Mouse (Mus musculus) regulatory T cell (primary cell): ENCODE data around the gene Pde9a.

Source experiments
- in situ Hi-C: fragments of 300-600 bp; cut with MboI, MseI; formaldehyde crosslinking; loops from one replicate; pipeline ENCODE4 v1.15.1; 2025; ENCODE audit warnings: high pct_unique_total_duplicates

Pde9a gene

GRCm38 (mm10) chr17:31510944-31511343, 124.9 kb downstream of the Pde9a start:
- in situ Hi-C loops, result loop anchor here (10.0 kb wide), 1 partner anchor 524 kb away; the partner anchor contains the start of genes Hsf2bp and Rrp1b

GRCm38 (mm10) chr17:31511792-31512495, 125.9 kb downstream of the Pde9a start:
- in situ Hi-C loops, result loop anchor here (10.0 kb wide), 1 partner anchor 523 kb away; the partner anchor contains the start of genes Hsf2bp and Rrp1b

DNA sequence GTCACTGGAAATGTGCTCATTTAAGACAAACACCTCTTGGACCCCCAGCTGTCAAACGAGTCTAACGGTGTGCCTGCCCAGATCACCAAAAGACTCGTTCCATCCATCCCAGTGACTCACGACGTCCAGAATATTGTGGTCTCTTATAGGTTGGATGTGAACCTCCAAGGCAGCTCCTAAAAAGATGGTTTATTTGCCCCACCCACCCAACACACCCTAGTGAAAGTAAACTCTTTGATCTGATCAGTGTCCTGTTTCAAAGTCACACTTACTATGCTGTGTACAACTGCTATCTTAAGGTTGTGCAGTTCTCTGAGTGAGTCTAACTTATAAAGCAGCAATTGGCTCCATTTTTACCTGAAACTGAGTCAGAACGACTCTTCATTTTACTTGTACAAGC, 126.6 kb downstream of the Pde9a start:
- in situ Hi-C loops, result loop anchor here (10.0 kb wide), 1 partner anchor 522 kb away; the partner anchor contains the start of genes Hsf2bp and Rrp1b

DNA sequence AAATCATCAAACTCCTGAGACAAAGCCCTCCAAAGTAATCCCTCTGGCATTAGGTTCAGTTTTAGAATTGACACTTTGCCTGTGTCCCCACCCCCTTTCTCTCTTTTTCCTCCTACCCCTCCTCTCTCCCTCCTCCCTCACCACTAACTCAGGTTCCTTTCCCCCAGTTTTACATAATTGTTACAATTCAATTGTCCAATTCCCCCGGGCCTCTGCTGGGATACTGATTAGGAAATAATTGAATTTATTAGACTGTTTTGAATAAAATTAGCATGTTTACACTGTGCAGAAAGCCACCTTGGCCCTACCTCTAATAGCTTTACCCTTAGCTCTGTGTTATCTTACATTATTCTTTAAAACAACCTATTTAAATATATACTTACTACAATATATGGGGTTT, 128.7 kb downstream of the Pde9a start:
- in situ Hi-C loops, result loop anchor here (5.0 to 10.0 kb wide), 3 partner anchors 48 to 520 kb away; partner anchors contain the start of genes Hsf2bp, Pknox1 and Rrp1b

GRCm38 (mm10) chr17:31519344-31519945, 133.4 kb downstream of the Pde9a start:
- in situ Hi-C loops, result loop anchor here (5.0 to 10.0 kb wide), 3 partner anchors 43 to 515 kb away; partner anchors contain the start of genes Hsf2bp, Pknox1 and Rrp1b

- in situ Hi-C loops, result loop anchor here (5.0 to 10.0 kb wide), 3 partner anchors 42 to 515 kb away; partner anchors contain the start of genes Hsf2bp, Pknox1 and Rrp1b
Observed at GRCm38 (mm10) chr17:31519946-31520838, 134.2 kb downstream of the Pde9a start, which contains the start of the genes Wdr4 and Ndufv3. Gene Wdr4 (minus strand): TSS chr17:31519980. Gene Ndufv3 (plus strand): TSS chr17:31520115.

- in situ Hi-C loops, result no loop called here
Observed at GRCm38 (mm10) chr17:31520895-31521294, 134.9 kb downstream of the Pde9a start.

DNA sequence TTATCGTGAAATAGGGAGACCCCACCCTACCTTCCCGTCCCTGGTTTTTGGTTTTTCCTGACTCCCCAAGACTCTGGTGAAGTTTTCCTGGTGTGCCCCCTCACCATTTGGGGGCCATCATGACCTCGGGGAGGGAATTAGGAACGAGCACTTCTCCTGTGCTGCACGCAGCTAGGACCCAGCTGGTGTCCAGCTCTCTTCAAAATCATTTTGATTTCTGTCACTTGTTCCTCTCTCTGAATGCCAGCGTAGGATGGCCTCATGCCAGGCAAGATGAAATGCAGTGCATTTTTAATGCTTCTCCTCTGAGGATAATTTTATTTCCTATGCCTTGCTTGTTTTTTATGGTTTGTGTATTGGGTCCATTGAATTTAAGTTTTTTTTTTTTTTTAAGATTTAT, 135.9 kb downstream of the Pde9a start:
- in situ Hi-C loops, result no loop called here

GRCm38 (mm10) chr17:31525114-31525513, 139.1 kb downstream of the Pde9a start:
- in situ Hi-C loops, result no loop called here

DNA sequence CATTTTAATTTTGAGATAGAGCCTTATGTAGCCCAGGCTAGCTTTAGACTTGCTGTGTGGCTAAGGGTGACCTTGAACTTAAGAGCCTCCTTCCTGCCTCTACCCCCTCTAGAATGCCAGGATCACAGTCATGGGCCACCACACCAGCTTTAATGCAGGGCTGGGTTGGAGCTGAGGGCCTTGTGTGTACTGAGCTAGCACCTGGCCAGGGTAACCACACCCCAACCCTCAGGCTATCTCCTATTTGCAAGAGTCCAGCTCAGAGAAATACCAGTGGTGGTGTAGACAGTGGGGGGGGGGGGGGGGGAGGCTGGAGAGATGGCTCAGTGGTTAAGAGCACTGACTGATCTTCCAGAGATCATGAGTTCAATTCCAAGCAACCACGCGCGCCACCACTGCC, 139.8 kb downstream of the Pde9a start:
- in situ Hi-C loops, result no loop called here
